Mouse (Mus musculus) neural tube, embryonic 11.5 days (tissue): ENCODE measurements around the gene Klk1b11. TPM values are rescaled to one million over a fixed set of nuclear protein-coding genes. Genes with fewer than 3 reads are reported as not detected.
"Not testable (repeated sequence)": the region's sequence is repeated elsewhere in the genome, so short reads cannot be mapped to it uniquely, and the experiment has no call there.

Source experiments
- ATAC-seq: fragments of 200-750 bp; cut with Nextera tagmentation; 2 replicates; pipeline ENCODE4 v1.8.0; 2017; ENCODE audit warnings: moderate number of reproducible peaks, mild to moderate bottlenecking, moderate TSS enrichment, moderate library complexity; ENCODE audit not compliant: insufficient read depth, low FRiP score, low TSS enrichment
- DNase-seq: peaks from one replicate; pipeline ENCODE4 v3.0.0-alpha.2; 2015; ENCODE audit warnings: low spot score
- H3K27ac ChIP-seq: fragments of 300-500 bp; sonication (generic); 2 replicates; pipeline ENCODE4 v1.5.1; 2014; ENCODE audit warnings: low read depth, mild to moderate bottlenecking, low read length
- H3K27me3 ChIP-seq: fragments of 300-500 bp; sonication (generic); 2 replicates; pipeline ENCODE4 v1.6.1; 2014; ENCODE audit warnings: mild to moderate bottlenecking, low read length, mixed read lengths; ENCODE audit not compliant: control insufficient read depth, insufficient read depth
- H3K36me3 ChIP-seq: fragments of 300-500 bp; sonication (generic); 2 replicates; pipeline ENCODE4 v1.6.1; 2014; ENCODE audit warnings: mild to moderate bottlenecking, low read length, moderate library complexity, mixed read lengths; ENCODE audit not compliant: control insufficient read depth, insufficient read depth
- H3K4me1 ChIP-seq: fragments of 300-500 bp; sonication (generic); 2 replicates; pipeline ENCODE4 v1.6.1; 2014; ENCODE audit warnings: low read length, mixed read lengths; ENCODE audit not compliant: control insufficient read depth, insufficient read depth
- H3K4me2 ChIP-seq: fragments of 300-500 bp; sonication (generic); 2 replicates; pipeline ENCODE4 v1.6.1; 2014; ENCODE audit warnings: low read depth, mild to moderate bottlenecking, moderate library complexity
- H3K4me3 ChIP-seq: fragments of 300-500 bp; sonication (generic); 2 replicates; pipeline ENCODE4 v1.5.1; 2014; ENCODE audit warnings: low read depth, low read length
- H3K9ac ChIP-seq: fragments of 300-500 bp; sonication (generic); 2 replicates; pipeline ENCODE4 v1.6.1; 2014; ENCODE audit warnings: mild to moderate bottlenecking, low read length
- H3K9me3 ChIP-seq: fragments of 300-500 bp; sonication (generic); 2 replicates; pipeline ENCODE4 v1.6.1; 2016; ENCODE audit warnings: low read length; ENCODE audit not compliant: control insufficient read depth
- WGBS: fragments of 180-500 bp; shearing (Covaris S2); extraction: QIAGEN DNeasy Blood & Tissue Kit; methylation state at CpG from one replicate; pipeline ENCODE4 v1.1.7; 2014; 5-methylcytosine and 5-hydroxymethylcytosine counted together
- polyA plus RNA-seq: library from polyadenylated mRNA; unstranded; fragments of >200 nt; fragmentation: Nextera tagmentation; extraction: Ambion mirVana; gene quantifications from 2 replicates; pipeline ENCODE4 v1.2.1, GENCODE M21; 2014

Klk1b11 gene
- polyA plus RNA-seq, 1 experiment from 2014 or later, result not detected

DNA sequence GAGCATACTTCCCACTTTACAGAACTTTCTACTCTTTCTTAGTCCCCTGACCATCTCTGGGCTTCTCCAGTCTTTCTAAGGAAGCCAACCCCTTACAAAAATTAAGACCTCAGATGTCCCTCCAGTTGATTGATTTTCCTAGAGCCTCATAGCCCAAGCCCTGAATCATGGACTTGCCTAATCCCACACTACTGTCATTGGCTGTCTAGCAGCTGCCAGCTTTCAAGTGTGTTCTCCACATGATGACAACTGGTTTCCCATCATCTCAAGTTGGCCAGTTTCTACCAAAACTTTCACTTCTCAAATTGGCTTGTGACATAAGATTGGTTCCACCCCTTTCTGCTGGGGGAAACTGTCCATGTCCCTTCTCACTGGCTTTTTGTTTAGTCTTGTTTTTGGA is 9.2 kb downstream of the Klk1b11 start:
- no peak overlapping the region for H3K4me2 ChIP-seq
- no peak overlapping the region for H3K27ac ChIP-seq
- ATAC-seq (no peak), DNase-seq (no peak)
- H3K27me3 ChIP-seq, result no peaks in the 10 kb centered on the region
- H3K9me3 ChIP-seq, result no peaks in the 10 kb centered on the region
- no peaks in the 10 kb centered on the region for H3K36me3 ChIP-seq
- H3K4me3 ChIP-seq, result no peak overlapping the region
- H3K4me1 ChIP-seq, result no peaks in the 10 kb centered on the region
- no peak overlapping the region for H3K9ac ChIP-seq

DNA sequence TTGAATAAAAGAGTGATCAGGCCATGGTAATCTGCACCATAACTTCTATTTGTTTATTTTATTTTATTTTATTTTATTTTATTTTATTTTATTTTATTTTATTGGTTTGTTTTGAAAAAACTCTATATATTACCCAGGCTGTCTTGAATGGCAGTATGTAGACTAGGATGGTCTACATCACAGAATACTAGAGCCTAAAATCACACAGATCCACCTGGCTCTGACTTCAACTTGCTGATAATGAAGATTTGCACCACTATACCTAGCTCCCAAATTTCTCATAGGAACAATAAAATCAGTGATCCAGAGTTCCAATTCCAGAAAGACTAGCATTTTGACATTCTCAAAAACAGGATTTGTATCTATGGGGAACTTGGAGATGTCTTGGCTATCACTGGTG is 16.2 kb downstream of the Klk1b11 start, which contains the start of gene Klk1b26:
TSS of gene Klk1b26 (plus strand) at position 301 of the 400 bp plus-strand sequence.
- not testable (repeated sequence) for H3K36me3 ChIP-seq, ATAC-seq, H3K9me3 ChIP-seq, H3K9ac ChIP-seq, H3K27ac ChIP-seq, H3K4me3 ChIP-seq, DNase-seq, H3K4me1 ChIP-seq, H3K4me2 ChIP-seq, H3K27me3 ChIP-seq

DNA sequence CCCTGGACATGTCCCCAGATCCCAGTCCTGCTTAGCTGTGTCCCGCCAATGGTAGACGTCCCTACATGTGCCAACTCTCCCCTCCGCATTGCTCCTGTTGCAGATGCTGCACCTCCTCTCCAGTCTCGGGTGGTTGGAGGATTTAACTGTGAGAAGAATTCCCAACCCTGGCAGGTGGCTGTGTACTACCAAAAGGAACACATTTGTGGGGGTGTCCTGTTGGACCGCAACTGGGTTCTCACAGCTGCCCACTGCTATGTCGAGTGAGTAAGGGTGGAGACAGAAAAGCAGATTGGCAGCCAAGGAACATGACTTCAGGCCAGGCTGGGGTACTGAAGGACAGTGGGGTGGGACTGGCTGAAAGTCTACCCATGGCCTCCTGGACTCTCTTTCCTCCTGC is 19.0 kb downstream of the Klk1b11 start:
- H3K4me3 ChIP-seq, H3K9ac ChIP-seq, H3K27me3 ChIP-seq, DNase-seq, H3K4me2 ChIP-seq, H3K36me3 ChIP-seq, H3K9me3 ChIP-seq, H3K27ac ChIP-seq, ATAC-seq, H3K4me1 ChIP-seq: not testable (repeated sequence)
- 84% methylated on average over 6 of the region's 6 CpGs for WGBS

DNA sequence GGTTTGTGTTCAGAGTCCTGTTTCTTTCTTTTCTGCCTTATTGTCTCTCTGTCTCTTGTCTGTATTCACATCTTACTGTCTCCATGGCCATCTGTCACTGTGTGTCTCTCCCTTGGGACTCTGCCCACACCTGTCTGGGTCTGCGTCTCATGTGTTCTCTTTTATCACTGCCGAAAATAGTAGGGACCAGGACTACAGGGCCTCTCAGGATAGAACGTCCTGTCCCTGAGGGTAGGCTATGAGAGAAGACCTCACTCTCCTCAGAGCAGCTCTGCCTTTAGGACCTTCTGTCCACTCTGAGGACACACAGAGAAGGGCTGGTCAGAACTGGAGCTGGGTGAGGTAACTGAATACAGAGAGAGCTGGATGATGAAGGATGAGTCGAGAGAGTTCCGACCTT is 19.4 kb downstream of the Klk1b11 start:
- Histone ChIP-seq H3K27ac (no peak overlapping the region), H3K4me3 (no peak overlapping the region), H3K4me1 (no peaks in the 10 kb centered on the region), H3K27me3 (no peaks in the 10 kb centered on the region), H3K36me3 (no peaks in the 10 kb centered on the region), H3K9ac (no peak overlapping the region), H3K4me2 (no peak overlapping the region), H3K9me3 (no peaks in the 10 kb centered on the region)
- 83% methylated on average over 5 of the region's 5 CpGs for WGBS
- DNase-seq, result no peak
- ATAC-seq, result no peak

Other genes starting within 250 kb of the Klk1b11 start
- gene Klk12, start 227.0 kb upstream of the Klk1b11 start, polyA plus RNA-seq, result not detected in 2 replicates
- not detected in 2 replicates for gene Klk11, start 221.3 kb upstream of the Klk1b11 start, polyA plus RNA-seq
- gene Klk10, start 214.8 kb upstream of the Klk1b11 start, polyA plus RNA-seq, result not detected in 2 replicates
- not detected in 2 replicates for gene Klk9, start 204.0 kb upstream of the Klk1b11 start, polyA plus RNA-seq
- 8.6 and 9.4 TPM in 2 replicates for gene Klk8, start 198.3 kb upstream of the Klk1b11 start, polyA plus RNA-seq
- gene Klk7, start 184.6 kb upstream of the Klk1b11 start, polyA plus RNA-seq, result not detected in 2 replicates
- not detected in 2 replicates for gene Klk6, start 171.4 kb upstream of the Klk1b11 start, polyA plus RNA-seq
- gene Klk5, start 153.9 kb upstream of the Klk1b11 start, polyA plus RNA-seq, result not detected in 2 replicates
- not detected in 2 replicates for gene Klk4, start 114.7 kb upstream of the Klk1b11 start, polyA plus RNA-seq
- not detected in 2 replicates for gene Klk15, start 62.1 kb upstream of the Klk1b11 start, polyA plus RNA-seq
- not detected in 2 replicates for gene Klk1b8, start 45.2 kb upstream of the Klk1b11 start, polyA plus RNA-seq
- not detected in 2 replicates for gene Klk1b1, start 29.1 kb upstream of the Klk1b11 start, polyA plus RNA-seq
- gene Klk1b9, start 19.8 kb upstream of the Klk1b11 start, polyA plus RNA-seq, result not detected in 2 replicates
- not detected in 2 replicates for gene Klk1b26, start 16.3 kb downstream of the Klk1b11 start, polyA plus RNA-seq
- gene Klk1b27, start 56.4 kb downstream of the Klk1b11 start, polyA plus RNA-seq, result not detected in 2 replicates
- gene Klk1b21, start 106.5 kb downstream of the Klk1b11 start, polyA plus RNA-seq, result not detected in 2 replicates
- gene Klk1b22, start 116.8 kb downstream of the Klk1b11 start, polyA plus RNA-seq, result not detected in 2 replicates
- not detected in 2 replicates for gene Klk1b16, start 140.9 kb downstream of the Klk1b11 start, polyA plus RNA-seq
- gene Klk1b24, start 192.4 kb downstream of the Klk1b11 start, polyA plus RNA-seq, result not detected in 2 replicates
- not detected in 2 replicates for gene Klk1b3, start 202.3 kb downstream of the Klk1b11 start, polyA plus RNA-seq
- gene Klk1b4, start 211.6 kb downstream of the Klk1b11 start, polyA plus RNA-seq, result not detected in 2 replicates
- gene Klk1b5, start 220.1 kb downstream of the Klk1b11 start, polyA plus RNA-seq, result not detected in 2 replicates
- gene Klk1, start 229.5 kb downstream of the Klk1b11 start, polyA plus RNA-seq, result not detected in 2 replicates
- not detected in 2 replicates for gene Gm36864, start 240.3 kb downstream of the Klk1b11 start, polyA plus RNA-seq